Mouse (Mus musculus): ENCODE measurements around the gene Cldn34b1.
"Not testable (repeated sequence)": the region's sequence is repeated elsewhere in the genome, so short reads cannot be mapped to it uniquely, and the experiment has no call there.

Cldn34b1 gene

GRCm38 (mm10) chrX:154890167-154890566 is at the start of gene Cldn34b1:
Cldn34b1 (minus strand) TSS chrX:154890267.
- DNase-seq (ENCODE audit: low read depth, low spot score) = not testable (repeated sequence)

- DNase-seq (ENCODE audit: low read depth, low spot score) = not testable (repeated sequence)
Measured at GRCm38 (mm10) chrX:154935887-154936286, 45.8 kb upstream of the Cldn34b1 start, which contains the start of gene Magea6. Magea6 (minus strand) TSS chrX:154935987.
